Mouse (Mus musculus) cerebral cortex, adult 2 months (tissue): Measurements from ENCODE around the gene Olfr577.

Source experiments
- WGBS: fragments of 180-500 bp; shearing (Covaris S2); methylation state at CpG from one replicate; pipeline ENCODE4 v1.1.7; 2018; 5-methylcytosine and 5-hydroxymethylcytosine counted together

The Olfr577 gene

GRCm38 (mm10) chr7:102975843-102976242 is at the start of gene Olfr577:
Gene Olfr577, minus strand, starts transcription at chr7:102975943.
- 77% methylated on average over 2 of the region's 2 CpGs for WGBS

- 80% methylated on average over 3 of the region's 3 CpGs for WGBS
Observed at GRCm38 (mm10) chr7:102989224-102989623, 13.5 kb upstream of the Olfr577 start, which contains the start of gene Olfr578. Gene Olfr578, minus strand, starts transcription at chr7:102989324.

- WGBS = 13% methylated on average over 1 of the region's 1 CpGs
Observed at GRCm38 (mm10) chr7:102974399-102974798, 1.3 kb downstream of the Olfr577 start.

- WGBS = 61% methylated on average over 2 of the region's 2 CpGs
Observed at GRCm38 (mm10) chr7:102962360-102962759, 13.4 kb downstream of the Olfr577 start, which contains the start of gene Olfr576. Gene Olfr576, plus strand, starts transcription at chr7:102962660.

- 61% methylated on average over 1 of the region's 1 CpGs for WGBS
Observed at GRCm38 (mm10) chr7:102958593-102958992, 17.1 kb downstream of the Olfr577 start, which contains the start of gene Olfr575. Gene Olfr575, minus strand, starts transcription at chr7:102958775.

- WGBS = 78% methylated on average over 3 of the region's 3 CpGs
Observed at GRCm38 (mm10) chr7:102958137-102958536, 17.6 kb downstream of the Olfr577 start.

GRCm38 (mm10) chr7:102950732-102951131 is 25.0 kb downstream of the Olfr577 start:
- WGBS = 79% methylated on average over 1 of the region's 1 CpGs

- WGBS = 97% methylated on average over 1 of the region's 1 CpGs
Observed at GRCm38 (mm10) chr7:102948167-102948566, 27.6 kb downstream of the Olfr577 start, which contains the start of gene Olfr574. Gene Olfr574, plus strand, starts transcription at chr7:102948467.

- WGBS = 86% methylated on average over 1 of the region's 1 CpGs
Observed at GRCm38 (mm10) chr7:102943417-102943816, 32.3 kb downstream of the Olfr577 start.

GRCm38 (mm10) chr7:102942475-102942874 is 33.3 kb downstream of the Olfr577 start, which contains the start of gene Olfr573-ps1:
Gene Olfr573-ps1, minus strand, starts transcription at chr7:102942575.
- 94% methylated on average over 2 of the region's 2 CpGs for WGBS

GRCm38 (mm10) chr7:102927105-102927504 is 48.6 kb downstream of the Olfr577 start:
- WGBS = 71% methylated on average over 3 of the region's 3 CpGs

- WGBS = 75% methylated on average over 1 of the region's 1 CpGs
Observed at GRCm38 (mm10) chr7:102924109-102924508, 51.6 kb downstream of the Olfr577 start, which contains the start of gene Olfr572. Gene Olfr572, plus strand, starts transcription at chr7:102924409.
